Mouse (Mus musculus) bone marrow, adult 2 months (tissue): ENCODE data around the gene Necap1.

Experiments used
- CTCF ChIP-seq: fragments of 200-500 bp; IDR thresholded peaks from 2 replicates; pipeline ENCODE4 v1.5.1; 2011; ENCODE audit warnings: low read length, control low read depth; ENCODE audit not compliant: control insufficient read depth, insufficient read depth
- POLR2A ChIP-seq: fragments of 200-500 bp; IDR thresholded peaks from 2 replicates; pipeline ENCODE4 v1.6.1; 2011; ENCODE audit warnings: low read depth, mild to moderate bottlenecking, control low read depth, low read length, borderline replicate concordance; ENCODE audit not compliant: control insufficient read depth

GRCm38 (mm10) chr6:122834365-122834764 lies 39.9 kb upstream of the Necap1 start:
- no peak for TF ChIP-seq POLR2A
- peak; percentile 72 for TF ChIP-seq CTCF
